Mouse (Mus musculus) kidney, postnatal 0 days (tissue): ENCODE measurements around the gene Gas2l3. TPM values are rescaled to one million over a fixed set of nuclear protein-coding genes. Genes with fewer than 3 reads are reported as not detected.

Source experiments
- ATAC-seq: fragments of 200-750 bp; cut with Nextera tagmentation; replicated peaks from 2 replicates; pipeline ENCODE4 v1.8.0; 2017; ENCODE audit warnings: low read depth, moderate number of reproducible peaks, moderate TSS enrichment, moderate library complexity; ENCODE audit not compliant: low FRiP score
- DNase-seq: peaks from one replicate; pipeline ENCODE4 v3.0.0-alpha.2; 2016; ENCODE audit warnings: low spot score
- H3K27ac ChIP-seq: fragments of 300-500 bp; sonication (generic); 2 replicates; pipeline ENCODE4 v1.5.1; 2014; ENCODE audit warnings: mild to moderate bottlenecking
- H3K27me3 ChIP-seq: fragments of 300-500 bp; sonication (generic); 2 replicates; pipeline ENCODE4 v1.6.1; 2014; ENCODE audit warnings: low read length, mixed read lengths; ENCODE audit not compliant: insufficient read depth
- H3K36me3 ChIP-seq: fragments of 300-500 bp; sonication (generic); 2 replicates; pipeline ENCODE4 v1.6.1; 2014; ENCODE audit warnings: low read length, mixed read lengths; ENCODE audit not compliant: insufficient read depth
- H3K4me1 ChIP-seq: fragments of 300-500 bp; sonication (generic); replicated peaks from 2 replicates; pipeline ENCODE4 v1.6.1; 2014; ENCODE audit warnings: antibody characterized with exemption, low read length, mixed read lengths; ENCODE audit not compliant: insufficient read depth
- H3K4me2 ChIP-seq: fragments of 300-500 bp; sonication (generic); 2 replicates; pipeline ENCODE4 v1.6.1; 2014; ENCODE audit warnings: mild to moderate bottlenecking, low read length, moderate library complexity, mixed read lengths
- H3K4me3 ChIP-seq: fragments of 300-500 bp; sonication (generic); replicated peaks from 2 replicates; pipeline ENCODE4 v1.5.1; 2014; ENCODE audit warnings: low read depth, low read length
- H3K9ac ChIP-seq: fragments of 300-500 bp; sonication (generic); 2 replicates; pipeline ENCODE4 v1.6.1; 2014; ENCODE audit warnings: low read depth, low read length
- H3K9me3 ChIP-seq: fragments of 300-500 bp; sonication (generic); replicated peaks from 2 replicates; pipeline ENCODE4 v1.6.1; 2016; ENCODE audit warnings: low read length, inconsistent platforms, mixed read lengths
- CTCF ChIP-seq: IDR thresholded peaks from 2 replicates; pipeline ENCODE4 v1.5.1; 2016; ENCODE audit warnings: antibody characterized with exemption, low read depth, mild to moderate bottlenecking, moderate library complexity
- WGBS: fragments of 180-500 bp; shearing (Covaris S2); extraction: QIAGEN DNeasy Blood & Tissue Kit; methylation state at CpG from one replicate; pipeline ENCODE4 v1.1.7; 2014; 5-methylcytosine and 5-hydroxymethylcytosine counted together
- polyA plus RNA-seq: library from polyadenylated mRNA; unstranded; fragments of >200 nt; fragmentation: Nextera tagmentation; extraction: Ambion mirVana; gene quantifications from 2 replicates; pipeline ENCODE4 v1.2.1, GENCODE M21; 2015

Gas2l3 gene
- polyA plus RNA-seq, 1 experiment from 2014 or later, result 7.2 TPM

DNA sequence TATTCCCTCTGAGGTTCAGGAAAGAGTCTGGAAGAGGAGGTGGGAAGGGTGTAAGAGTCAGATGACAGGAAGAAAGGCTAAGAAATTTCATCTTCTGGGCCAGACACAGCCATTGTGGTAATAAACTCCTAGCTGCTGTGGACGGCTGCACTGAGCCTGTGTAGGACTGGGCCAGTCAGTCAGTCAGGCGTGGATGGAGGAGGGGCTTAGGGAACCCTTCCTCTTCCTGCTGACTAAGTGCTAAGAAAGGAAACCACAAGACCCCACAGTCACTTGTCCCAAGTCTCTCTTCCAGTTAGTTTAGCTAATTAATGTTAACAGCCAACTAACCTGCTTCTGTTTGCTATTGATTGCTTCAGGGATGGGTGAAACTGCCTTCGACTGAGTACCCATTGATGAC lies 28.3 kb downstream of the Gas2l3 start:
- DNase-seq, result no peak
- peaks cover 11% of the 10 kb centered on the region; the same call in 1 of the 2 replicates for H3K36me3 ChIP-seq

DNA sequence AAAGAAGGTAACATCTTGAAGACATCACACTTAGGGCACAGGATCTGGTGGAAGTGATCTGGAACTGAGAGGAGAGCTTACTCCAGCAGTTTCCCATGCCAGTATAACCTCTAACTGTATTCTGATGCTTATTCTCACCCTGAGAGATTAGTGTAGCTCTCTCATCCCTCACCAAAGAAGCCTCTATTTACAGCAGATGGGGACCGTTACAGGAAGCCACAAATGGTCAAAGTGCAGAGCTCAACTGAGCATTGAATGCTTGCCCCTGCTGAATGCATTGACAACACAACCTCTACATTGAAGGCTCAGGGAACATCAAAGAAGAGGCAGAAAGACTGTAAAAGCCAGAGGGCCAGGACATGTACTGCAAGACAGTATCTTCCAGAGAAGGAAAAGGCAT lies 36.2 kb downstream of the Gas2l3 start:
- H3K27me3 ChIP-seq, result no peaks in the 10 kb centered on the region
- ATAC-seq, result no peak
- no peak overlapping the region for H3K27ac ChIP-seq
- H3K9me3 ChIP-seq, result no peaks in the 10 kb centered on the region
- H3K4me3 ChIP-seq, result no peak overlapping the region
- no peaks in the 10 kb centered on the region for H3K4me1 ChIP-seq
- no peak overlapping the region for H3K4me2 ChIP-seq
- DNase-seq, result no peak
- TF ChIP-seq CTCF, result no peak
- no peak overlapping the region for H3K9ac ChIP-seq
- peaks cover under 1% of the 10 kb centered on the region; the same call in 1 of the 2 replicates for H3K36me3 ChIP-seq
- 31% methylated on average over 1 of the region's 1 CpGs for WGBS

More for the DNA sequence above, 28.3 kb downstream of the Gas2l3 start:
- no peak for TF ChIP-seq CTCF
- 65% methylated on average over 3 of the region's 3 CpGs for WGBS
- Histone ChIP-seq H3K27ac (no peak overlapping the region), H3K4me1 (no peaks in the 10 kb centered on the region), H3K9ac (no peak overlapping the region), H3K4me2 (no peak overlapping the region), H3K27me3 (no peaks in the 10 kb centered on the region), H3K4me3 (no peak overlapping the region), H3K9me3 (no peaks in the 10 kb centered on the region)
- no peak for ATAC-seq

DNA sequence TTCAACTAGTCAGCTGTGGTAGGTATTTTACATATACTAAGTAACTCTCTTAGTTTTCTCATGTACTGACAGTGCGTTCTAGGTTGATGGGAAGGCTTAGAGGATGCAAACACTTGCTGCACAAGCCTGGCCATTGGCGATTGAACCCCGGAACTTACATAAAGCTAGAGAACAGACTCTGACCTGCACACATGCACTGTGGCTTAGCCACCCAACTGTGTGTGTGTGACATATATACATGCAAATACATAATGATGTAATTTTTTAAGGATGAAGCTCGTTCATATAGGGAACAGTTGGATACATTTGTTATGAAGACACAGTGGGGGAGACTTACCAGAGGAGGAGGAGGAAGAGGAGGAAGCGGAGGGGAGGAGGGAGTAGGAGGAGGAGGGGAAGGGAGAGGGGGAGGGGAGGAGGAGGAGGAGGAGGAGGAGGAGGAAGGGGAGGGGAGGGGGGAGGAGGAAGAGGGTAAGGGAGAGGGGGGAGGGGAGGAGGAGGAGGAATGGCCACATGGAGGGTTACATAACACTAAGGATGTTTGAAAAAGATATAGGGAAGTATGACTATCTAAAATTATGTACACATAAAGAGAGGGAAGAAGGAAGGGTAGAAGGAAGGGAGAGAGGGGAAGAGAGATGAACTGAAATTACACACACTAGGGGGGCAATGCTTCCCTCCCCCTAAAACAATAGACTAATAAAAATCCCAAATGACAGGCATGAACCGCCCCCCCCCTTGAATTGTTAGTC lies 36.9 kb downstream of the Gas2l3 start:
- no peaks in the 10 kb centered on the region for H3K9me3 ChIP-seq
- no peak overlapping the region for H3K27ac ChIP-seq
- H3K4me2 ChIP-seq, result no peak overlapping the region
- TF ChIP-seq CTCF, result no peak
- H3K36me3 ChIP-seq, result no peaks in the 10 kb centered on the region; the same call in 1 of the 2 replicates
- H3K4me1 ChIP-seq, result no peaks in the 10 kb centered on the region
- WGBS, result 71% methylated on average over 6 of the region's 6 CpGs
- ATAC-seq, result no peak
- no peak for DNase-seq
- H3K27me3 ChIP-seq, result no peaks in the 10 kb centered on the region
- H3K4me3 ChIP-seq, result no peak overlapping the region
- H3K9ac ChIP-seq, result no peak overlapping the region

DNA sequence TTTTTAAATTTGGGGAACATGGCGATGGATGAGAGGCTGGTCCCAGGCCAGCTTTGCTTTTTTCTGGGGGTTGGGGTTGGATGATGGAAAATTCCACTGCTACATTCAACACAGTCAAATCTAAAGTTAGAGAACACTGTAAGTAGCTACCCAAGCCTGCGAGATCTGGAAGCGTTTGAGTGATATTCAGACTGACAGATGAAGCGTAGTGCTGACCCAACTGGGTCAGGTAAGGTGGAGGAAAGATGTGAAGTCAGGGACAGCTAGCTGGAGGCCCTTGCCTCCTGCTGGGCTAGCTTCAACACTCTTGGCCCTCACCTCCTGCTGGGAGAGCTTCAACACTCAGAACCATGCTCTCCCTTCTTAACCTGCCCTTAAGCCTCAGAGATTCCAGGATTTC lies 38.8 kb downstream of the Gas2l3 start:
- Histone ChIP-seq H3K4me1 (no peaks in the 10 kb centered on the region), H3K27me3 (no peaks in the 10 kb centered on the region), H3K9me3 (no peaks in the 10 kb centered on the region), H3K36me3 (no peaks in the 10 kb centered on the region), H3K4me2 (no peak overlapping the region), H3K4me3 (no peak overlapping the region), H3K27ac (no peak overlapping the region), H3K9ac (no peak overlapping the region)
- 71% methylated on average over 4 of the region's 4 CpGs for WGBS
- no peak for TF ChIP-seq CTCF
- DNase-seq (no peak), ATAC-seq (no peak)

DNA sequence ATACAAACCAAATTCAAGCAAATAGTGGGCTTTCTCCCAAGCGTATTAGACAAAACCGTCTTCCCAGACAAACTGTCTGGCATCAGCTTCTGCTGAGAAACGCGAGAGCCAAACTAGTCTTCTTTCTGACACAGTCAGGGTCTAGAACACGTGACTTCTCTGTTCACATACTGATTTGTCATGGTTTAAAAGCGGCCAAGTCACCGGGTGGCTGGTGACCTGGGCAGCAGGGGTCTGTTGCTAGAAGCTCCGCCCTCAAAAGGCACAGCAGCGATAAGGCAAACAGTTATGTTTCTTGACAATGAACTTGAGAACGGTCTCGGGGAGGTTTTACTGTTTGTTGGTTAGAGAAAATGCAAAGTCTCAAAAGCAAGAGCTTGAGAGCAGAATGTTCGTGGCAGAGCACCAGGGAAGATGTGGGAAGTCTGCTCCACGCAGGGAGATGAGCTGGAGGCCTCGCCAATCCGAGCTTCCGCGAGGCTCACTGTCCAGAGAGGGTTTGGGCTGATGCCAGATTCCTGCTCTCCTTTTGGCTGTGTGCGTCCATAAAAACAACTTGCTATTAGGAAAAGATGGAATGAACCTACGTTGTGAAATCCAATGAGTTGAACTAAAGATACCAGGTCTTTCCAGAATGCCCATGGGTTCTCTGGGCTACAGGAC lies 43.0 kb downstream of the Gas2l3 start:
- ATAC-seq (no peak), DNase-seq (no peak)
- Histone ChIP-seq H3K4me3 (no peak overlapping the region), H3K27ac (no peak overlapping the region), H3K27me3 (no peaks in the 10 kb centered on the region), H3K9ac (no peak overlapping the region), H3K36me3 (no peaks in the 10 kb centered on the region), H3K4me2 (no peak overlapping the region), H3K9me3 (no peaks in the 10 kb centered on the region), H3K4me1 (no peaks in the 10 kb centered on the region)
- 84% methylated on average over 19 of the region's 19 CpGs for WGBS
- TF ChIP-seq CTCF, result no peak

DNA sequence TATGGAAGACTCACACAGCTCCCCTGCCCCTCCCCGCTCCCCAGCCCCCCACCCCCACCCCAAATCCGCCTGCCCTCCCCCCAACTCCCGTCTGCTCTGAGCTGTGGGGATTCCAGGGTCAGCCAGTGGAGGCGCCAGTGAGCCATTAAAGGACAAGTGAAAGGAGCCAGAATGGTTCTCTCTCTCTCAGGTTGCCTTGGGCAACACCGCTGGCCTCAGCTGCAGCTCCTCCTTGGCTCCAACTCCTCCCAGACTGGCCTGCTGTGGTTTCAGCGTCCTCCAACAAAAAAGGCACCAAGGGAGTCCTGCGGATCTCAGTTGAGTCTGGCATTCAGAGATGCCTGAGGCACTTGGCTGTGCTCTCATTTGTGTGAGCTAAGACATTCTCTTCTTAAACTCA lies 47.9 kb downstream of the Gas2l3 start:
- DNase-seq, result peak; percentile 44

More for the DNA sequence above, 47.9 kb downstream of the Gas2l3 start:
- no peaks in the 10 kb centered on the region for H3K4me1 ChIP-seq
- WGBS, result 0% methylated on average over 7 of the region's 7 CpGs
- H3K36me3 ChIP-seq, result no peaks in the 10 kb centered on the region
- H3K4me2 ChIP-seq, result peak overlapping the region; percentile 10; the same call in 1 of the 2 replicates
- ATAC-seq, result 0 out of 2 replicates have a peak, but pooled peaks have one; percentile 54
- H3K9ac ChIP-seq, result no peak overlapping the region
- peak; percentile 49; the same call in 1 of the 2 replicates for TF ChIP-seq CTCF
- H3K9me3 ChIP-seq, result no peaks in the 10 kb centered on the region
- H3K27me3 ChIP-seq, result no peaks in the 10 kb centered on the region
- no peak overlapping the region for H3K27ac ChIP-seq
- no peak overlapping the region for H3K4me3 ChIP-seq
